Mouse (Mus musculus): Measurements from ENCODE around the gene Ppp1r9b.

- peak; percentile 90; the same call in 1 of the 2 replicates for TF ChIP-seq CTCF (IDR thresholded peaks at IDR 0.05; ENCODE audit: borderline replicate concordance, extremely low read depth, insufficient read depth, insufficient read length)
- no peak for TF ChIP-seq POLR2A (IDR thresholded peaks at IDR 0.05; ENCODE audit: borderline replicate concordance, extremely low read depth, insufficient read depth, insufficient read length, poor library complexity, severe bottlenecking)
These were observed 56.3 kb downstream of the Ppp1r9b start for GRCm38 (mm10) chr11:95046980-95047680.

Measured in brain, embryonic 14.5 days (tissue).